Mouse (Mus musculus): ENCODE measurements around the gene S100a11. TPM values are rescaled to one million over a fixed set of nuclear protein-coding genes. Genes with fewer than 3 reads are reported as not detected.

The S100a11 gene
- total and polyA plus RNA-seq, 2 experiments from 2014 or later = 47.5 to 686 TPM

DNA sequence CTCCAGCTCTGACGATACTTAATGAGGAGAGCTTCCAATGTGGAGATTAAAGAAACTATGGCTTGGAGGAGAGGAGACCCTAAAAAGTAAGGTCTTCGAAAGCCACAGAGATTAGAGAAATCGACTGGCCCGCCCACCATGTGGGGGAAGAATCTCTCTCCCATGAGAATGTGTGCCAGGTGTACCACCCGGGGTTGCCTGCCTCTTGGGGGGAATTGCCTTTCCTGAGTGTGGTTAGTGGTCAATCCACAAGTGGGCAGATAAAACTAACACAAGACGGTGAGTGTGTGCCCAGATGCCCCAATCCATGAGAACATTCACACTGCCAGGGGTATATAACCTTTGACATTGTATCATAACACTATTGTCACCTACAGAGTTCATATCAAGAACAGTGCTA, 47.4 kb downstream of the S100a11 start:
- 80% methylated on average over 6 of the region's 6 CpGs for WGBS
- H3K27ac ChIP-seq (ENCODE audit: low read depth) = peak overlapping the region; percentile 57
- ATAC-seq (ENCODE audit: insufficient read depth, low read depth) = no peak

DNA sequence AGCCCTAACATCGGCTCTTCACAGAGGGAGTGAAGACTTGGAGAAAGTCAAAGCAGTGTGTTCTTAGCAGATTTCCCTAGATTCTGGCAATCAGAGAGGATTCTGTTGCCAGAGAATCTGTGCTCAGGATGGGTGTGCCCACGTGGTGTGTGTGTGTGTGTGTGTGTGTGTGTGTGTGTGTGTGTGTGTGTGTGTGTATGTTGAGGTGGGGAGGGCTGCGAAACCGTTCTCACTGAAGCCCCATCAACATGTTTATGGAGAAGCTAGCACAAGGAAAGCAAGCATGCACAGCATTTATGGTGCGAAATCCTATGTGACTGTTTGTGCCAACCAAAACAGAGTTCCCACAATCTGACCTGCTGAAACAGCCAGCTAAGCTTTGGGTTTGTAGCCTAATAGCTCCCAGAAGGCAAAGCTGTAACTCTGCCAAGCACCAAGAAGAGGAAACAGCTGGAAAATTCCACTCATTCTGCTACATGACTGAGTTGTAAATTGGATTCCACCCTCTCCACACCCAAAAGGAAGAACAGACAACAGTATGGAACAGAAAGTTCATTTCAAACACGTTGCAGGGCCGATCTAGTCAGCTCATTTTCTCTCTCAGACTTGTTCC, 48.2 kb downstream of the S100a11 start:
- TF ChIP-seq EP300 (IDR thresholded peaks at IDR 0.05; ENCODE audit: low read depth) (peak; percentile 81; the same call in 1 of the 2 replicates), CTCF (IDR thresholded peaks at IDR 0.05; ENCODE audit: low read depth) (no peak)
- H3K4me1 ChIP-seq (ENCODE audit: control insufficient read depth, insufficient read depth) = peaks cover 11% of the 10 kb centered on the region; the same call in 1 of the 2 replicates
- H3K36me3 ChIP-seq (replicated peaks; ENCODE audit: control insufficient read depth, insufficient read depth, low read length) = peaks cover 11% of the 10 kb centered on the region
- DNase-seq (ENCODE audit: low spot score) (peak; percentile 90), ATAC-seq (ENCODE audit: insufficient read depth, low read depth) (peak; percentile 80)
- WGBS = 40% methylated on average over 7 of the region's 7 CpGs
- H3K27me3 ChIP-seq (ENCODE audit: control insufficient read depth, insufficient read depth, low read length) = no peaks in the 10 kb centered on the region
- H3K27ac ChIP-seq (ENCODE audit: low read depth) = peak overlapping the region; percentile 71
- H3K4me2 ChIP-seq (ENCODE audit: low read depth, low read length) = no peak overlapping the region; the same call in 1 of the 2 replicates
- no peak overlapping the region for H3K4me3 ChIP-seq (ENCODE audit: low read depth, low read length)
- H3K9ac ChIP-seq (replicated peaks; ENCODE audit: low read depth, low read length) = no peak overlapping the region
- H3K9me3 ChIP-seq (replicated peaks; ENCODE audit: control insufficient read depth, low read length) = no peaks in the 10 kb centered on the region

More for the DNA sequence above, 47.4 kb downstream of the S100a11 start:
- no peak overlapping the region for H3K9ac ChIP-seq (replicated peaks; ENCODE audit: low read depth, low read length)
- peaks cover 11% of the 10 kb centered on the region; the same call in 1 of the 2 replicates for H3K4me1 ChIP-seq (ENCODE audit: control insufficient read depth, insufficient read depth)
- H3K36me3 ChIP-seq (replicated peaks; ENCODE audit: control insufficient read depth, insufficient read depth, low read length) = peaks cover 18% of the 10 kb centered on the region
- no peaks in the 10 kb centered on the region for H3K9me3 ChIP-seq (replicated peaks; ENCODE audit: control insufficient read depth, low read length)
- H3K27me3 ChIP-seq (ENCODE audit: control insufficient read depth, insufficient read depth, low read length) = no peaks in the 10 kb centered on the region
- TF ChIP-seq CTCF (IDR thresholded peaks at IDR 0.05; ENCODE audit: low read depth) (no peak), EP300 (IDR thresholded peaks at IDR 0.05; ENCODE audit: low read depth) (no peak)
- no peak overlapping the region for H3K4me2 ChIP-seq (ENCODE audit: low read depth, low read length)
- H3K4me3 ChIP-seq (ENCODE audit: low read depth, low read length) = no peak overlapping the region
- DNase-seq (ENCODE audit: low spot score) = no peak

DNA sequence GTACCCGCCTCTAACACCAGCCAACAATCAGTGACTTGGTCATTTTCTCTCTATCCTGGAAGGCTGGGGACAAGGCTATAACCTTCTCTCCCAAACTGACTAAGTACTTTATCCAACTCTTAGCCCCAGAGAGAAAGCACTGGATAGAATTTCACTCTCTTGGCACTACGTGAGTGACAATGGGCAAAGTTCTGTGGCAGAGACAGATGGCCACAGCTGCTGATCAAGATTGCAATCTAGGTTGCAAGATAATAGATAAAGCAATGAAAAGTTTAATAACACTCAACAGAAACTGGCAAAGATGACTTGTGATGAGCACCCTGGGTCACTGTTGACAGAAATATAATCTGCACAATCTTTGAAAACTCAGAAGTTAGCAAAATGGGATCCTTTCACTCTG, 48.8 kb downstream of the S100a11 start:
- ATAC-seq (ENCODE audit: insufficient read depth, low read depth) (no peak), DNase-seq (ENCODE audit: low spot score) (no peak)
- Histone ChIP-seq H3K27me3 (ENCODE audit: control insufficient read depth, insufficient read depth, low read length) (no peaks in the 10 kb centered on the region), H3K27ac (ENCODE audit: low read depth) (peak overlapping the region; percentile 71), H3K4me2 (ENCODE audit: low read depth, low read length) (no peak overlapping the region), H3K36me3 (replicated peaks; ENCODE audit: control insufficient read depth, insufficient read depth, low read length) (peaks cover 9% of the 10 kb centered on the region), H3K9ac (replicated peaks; ENCODE audit: low read depth, low read length) (no peak overlapping the region), H3K4me1 (ENCODE audit: control insufficient read depth, insufficient read depth) (peaks cover 11% of the 10 kb centered on the region; the same call in 1 of the 2 replicates), H3K4me3 (ENCODE audit: low read depth, low read length) (no peak overlapping the region), H3K9me3 (replicated peaks; ENCODE audit: control insufficient read depth, low read length) (no peaks in the 10 kb centered on the region)
- 30% methylated on average over 2 of the region's 2 CpGs for WGBS
- TF ChIP-seq CTCF (IDR thresholded peaks at IDR 0.05; ENCODE audit: low read depth) (no peak), EP300 (IDR thresholded peaks at IDR 0.05; ENCODE audit: low read depth) (no peak)

DNA sequence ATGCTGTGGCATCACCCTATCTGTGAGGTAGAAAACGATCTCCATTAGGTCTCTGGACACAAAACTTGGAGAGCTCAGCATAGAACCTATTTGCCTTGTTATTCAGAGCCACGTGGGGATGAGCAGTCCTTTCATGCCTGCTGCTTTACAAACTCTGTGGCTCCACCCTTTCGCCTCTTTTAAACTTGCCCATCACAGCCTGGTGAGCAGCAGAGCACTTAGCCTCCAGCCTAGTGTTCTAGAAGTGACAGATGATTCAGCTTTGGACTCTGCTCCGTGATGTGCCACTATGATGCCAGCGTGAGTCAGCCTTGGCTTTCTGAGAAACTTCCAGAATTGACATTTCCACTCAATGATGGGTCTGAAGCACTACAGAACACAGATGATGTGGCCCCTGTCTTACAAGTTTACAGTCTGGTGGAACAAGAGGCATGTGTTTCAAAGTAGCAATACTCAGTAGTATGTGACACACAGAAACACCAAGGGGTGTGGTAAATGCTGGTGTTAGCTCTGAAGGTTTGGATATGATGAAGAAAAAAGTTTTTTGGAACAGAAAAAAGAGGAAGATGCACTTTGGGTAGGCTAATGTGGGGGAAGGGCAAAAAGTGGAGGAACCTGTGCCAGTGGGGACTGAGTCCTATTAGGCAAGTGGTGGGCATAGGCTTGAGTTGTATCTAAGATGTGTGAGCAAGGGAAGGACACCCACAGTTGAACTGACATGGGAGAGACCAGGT, 51.9 kb downstream of the S100a11 start:
- DNase-seq (ENCODE audit: low spot score) (no peak), ATAC-seq (ENCODE audit: insufficient read depth, low read depth) (no peak)
- 63% methylated on average over 5 of the region's 5 CpGs for WGBS
- H3K4me1 ChIP-seq (ENCODE audit: control insufficient read depth, insufficient read depth) = peaks cover 11% of the 10 kb centered on the region; the same call in 1 of the 2 replicates
- no peak overlapping the region for H3K4me2 ChIP-seq (ENCODE audit: low read depth, low read length)
- H3K27me3 ChIP-seq (ENCODE audit: control insufficient read depth, insufficient read depth, low read length) = no peaks in the 10 kb centered on the region
- no peak overlapping the region for H3K27ac ChIP-seq (ENCODE audit: low read depth)
- H3K36me3 ChIP-seq (replicated peaks; ENCODE audit: control insufficient read depth, insufficient read depth, low read length) = no peaks in the 10 kb centered on the region
- TF ChIP-seq CTCF (IDR thresholded peaks at IDR 0.05; ENCODE audit: low read depth) (no peak), EP300 (IDR thresholded peaks at IDR 0.05; ENCODE audit: low read depth) (no peak)
- H3K9ac ChIP-seq (replicated peaks; ENCODE audit: low read depth, low read length) = no peak overlapping the region
- no peak overlapping the region for H3K4me3 ChIP-seq (ENCODE audit: low read depth, low read length)
- no peaks in the 10 kb centered on the region for H3K9me3 ChIP-seq (replicated peaks; ENCODE audit: control insufficient read depth, low read length)

Other genes with a start within 250 kb of the S100a11 start
- gene Flg, start 247.0 kb upstream of the S100a11 start, total RNA-seq (2014; rRNA removed; ENCODE audit: low replicate concordance) = 0.15 TPM in 1 of 2 replicates, not detected in the other
- not detected in 2 replicates for gene Flg, start 247.0 kb upstream of the S100a11 start, polyA plus RNA-seq (2015; fragmentation: Nextera tagmentation; extraction: Ambion mirVana)
- not detected in 2 replicates for gene Hrnr, start 200.7 kb upstream of the S100a11 start, total RNA-seq (2014; rRNA removed; ENCODE audit: low replicate concordance)
- not detected in 2 replicates for gene Hrnr, start 200.7 kb upstream of the S100a11 start, polyA plus RNA-seq (2015; fragmentation: Nextera tagmentation; extraction: Ambion mirVana)
- gene Rptn, start 126.8 kb upstream of the S100a11 start, total RNA-seq (2014; rRNA removed; ENCODE audit: low replicate concordance) = not detected in 2 replicates
- gene Rptn, start 126.8 kb upstream of the S100a11 start, polyA plus RNA-seq (2015; fragmentation: Nextera tagmentation; extraction: Ambion mirVana) = not detected in 2 replicates
- gene Tchh, start 78.2 kb upstream of the S100a11 start, total RNA-seq (2014; rRNA removed; ENCODE audit: low replicate concordance) = 0.08 and 0.31 TPM in 2 replicates
- 0.23 and 0.25 TPM in 2 replicates for gene Tchh, start 78.2 kb upstream of the S100a11 start, polyA plus RNA-seq (2015; fragmentation: Nextera tagmentation; extraction: Ambion mirVana)
- gene Tchhl1, start 51.7 kb upstream of the S100a11 start, total RNA-seq (2014; rRNA removed; ENCODE audit: low replicate concordance) = not detected in 2 replicates
- not detected in 2 replicates for gene Tchhl1, start 51.7 kb upstream of the S100a11 start, polyA plus RNA-seq (2015; fragmentation: Nextera tagmentation; extraction: Ambion mirVana)
- gene S100a10, start 34.6 kb downstream of the S100a11 start, total RNA-seq (2014; rRNA removed; ENCODE audit: low replicate concordance) = 199 and 247 TPM in 2 replicates
- gene S100a10, start 34.6 kb downstream of the S100a11 start, polyA plus RNA-seq (2015; fragmentation: Nextera tagmentation; extraction: Ambion mirVana) = 174 and 192 TPM in 2 replicates
- gene Tdpoz2, start 132.2 kb downstream of the S100a11 start, total RNA-seq (2014; rRNA removed; ENCODE audit: low replicate concordance) = not detected in 2 replicates
- not detected in 2 replicates for gene Tdpoz2, start 132.2 kb downstream of the S100a11 start, polyA plus RNA-seq (2015; fragmentation: Nextera tagmentation; extraction: Ambion mirVana)
- not detected in 2 replicates for gene Tdpoz1, start 155.8 kb downstream of the S100a11 start, total RNA-seq (2014; rRNA removed; ENCODE audit: low replicate concordance)
- gene Tdpoz1, start 155.8 kb downstream of the S100a11 start, polyA plus RNA-seq (2015; fragmentation: Nextera tagmentation; extraction: Ambion mirVana) = not detected in 2 replicates
- not detected in 2 replicates for gene Gm37596, start 172.6 kb downstream of the S100a11 start, total RNA-seq (2014; rRNA removed; ENCODE audit: low replicate concordance)
- gene Gm37596, start 172.6 kb downstream of the S100a11 start, polyA plus RNA-seq (2015; fragmentation: Nextera tagmentation; extraction: Ambion mirVana) = not detected in 2 replicates